Mouse (Mus musculus): ENCODE data around the gene Rap1b. TPM values are rescaled to one million over a fixed set of nuclear protein-coding genes. Genes with fewer than 3 reads are reported as not detected.

Gene Rap1b
- polyA plus RNA-seq, 1 experiment from 2014 or later, result 135 TPM

DNA sequence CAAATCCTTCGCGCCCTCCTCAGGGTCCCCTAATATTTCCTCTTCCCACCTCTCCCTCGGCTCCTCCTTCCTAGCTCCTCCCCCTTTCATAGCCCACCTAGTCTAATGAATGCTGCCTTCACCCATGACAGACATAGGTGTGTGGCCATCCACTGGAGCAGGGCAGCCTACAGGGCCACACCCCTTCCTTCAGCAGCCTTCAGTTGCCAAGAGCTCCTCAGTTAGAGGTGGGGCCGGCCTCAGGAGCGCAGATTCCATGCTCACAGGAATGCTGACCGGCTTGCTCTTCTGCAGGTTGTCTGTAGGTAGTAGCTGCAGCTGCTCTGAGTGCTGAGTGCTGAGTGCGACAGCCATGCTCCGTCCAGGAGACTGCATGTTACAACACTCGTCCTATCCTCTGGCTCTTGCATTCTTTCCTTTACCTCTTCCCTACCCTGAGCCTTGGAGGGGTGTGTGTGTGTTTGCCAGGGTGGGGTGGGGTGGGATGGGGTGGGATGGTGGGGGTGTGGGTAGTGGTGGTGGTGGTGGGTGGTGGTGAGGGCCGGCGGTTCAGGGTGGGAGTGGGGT, 16.3 kb upstream of the Rap1b start:
- no peaks in the 10 kb centered on the region for H3K36me3 ChIP-seq (ENCODE audit: control insufficient read depth, insufficient read depth)
- 65% methylated on average over 11 of the region's 11 CpGs for WGBS
- ATAC-seq (replicated peaks; ENCODE audit: extremely low read depth, insufficient read depth, low FRiP score), result no peak
- no peak overlapping the region for H3K4me3 ChIP-seq (ENCODE audit: low read length)
- H3K4me2 ChIP-seq (ENCODE audit: low read depth, low read length), result no peak overlapping the region
- H3K27ac ChIP-seq (ENCODE audit: low read length), result no peak overlapping the region
- no peaks in the 10 kb centered on the region for H3K9me3 ChIP-seq (replicated peaks; ENCODE audit: control insufficient read depth, low read length)
- no peaks in the 10 kb centered on the region for H3K27me3 ChIP-seq (ENCODE audit: control insufficient read depth, insufficient read depth, low read length)
- H3K4me1 ChIP-seq (ENCODE audit: control insufficient read depth, insufficient read depth, low read length), result 0 out of 2 replicates have a peak, but pooled peaks cover 5% of the 10 kb centered on the region
- H3K9ac ChIP-seq (ENCODE audit: low read length), result no peak overlapping the region

DNA sequence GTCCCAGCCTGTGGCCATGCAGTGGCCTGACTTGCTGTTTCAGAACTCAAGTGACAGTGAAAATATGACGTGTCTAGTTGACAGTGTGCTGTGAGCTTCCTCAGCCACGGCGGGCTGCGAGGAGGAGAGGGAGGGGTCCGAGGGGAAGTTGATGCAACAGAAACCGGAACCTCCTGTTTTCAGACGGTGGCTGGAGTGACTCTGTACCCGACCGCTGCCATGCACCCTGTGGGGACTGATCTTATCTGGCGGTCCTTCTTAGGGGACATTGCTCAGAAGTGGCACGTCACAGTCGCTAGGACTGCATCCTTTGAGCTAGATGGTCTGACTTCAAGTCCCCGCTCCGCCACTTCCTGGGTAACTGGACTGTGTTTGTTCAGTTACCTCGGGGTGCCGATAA, 15.1 kb upstream of the Rap1b start:
- Histone ChIP-seq H3K4me2 (ENCODE audit: low read depth, low read length) (no peak overlapping the region), H3K9ac (ENCODE audit: low read length) (no peak overlapping the region), H3K36me3 (ENCODE audit: control insufficient read depth, insufficient read depth) (no peaks in the 10 kb centered on the region), H3K9me3 (replicated peaks; ENCODE audit: control insufficient read depth, low read length) (no peaks in the 10 kb centered on the region), H3K4me1 (ENCODE audit: control insufficient read depth, insufficient read depth, low read length) (0 out of 2 replicates have a peak, but pooled peaks cover 5% of the 10 kb centered on the region), H3K4me3 (ENCODE audit: low read length) (no peak overlapping the region), H3K27ac (ENCODE audit: low read length) (no peak overlapping the region), H3K27me3 (ENCODE audit: control insufficient read depth, insufficient read depth, low read length) (no peaks in the 10 kb centered on the region)
- WGBS, result 61% methylated on average over 16 of the region's 16 CpGs
- no peak for ATAC-seq (replicated peaks; ENCODE audit: extremely low read depth, insufficient read depth, low FRiP score)

DNA sequence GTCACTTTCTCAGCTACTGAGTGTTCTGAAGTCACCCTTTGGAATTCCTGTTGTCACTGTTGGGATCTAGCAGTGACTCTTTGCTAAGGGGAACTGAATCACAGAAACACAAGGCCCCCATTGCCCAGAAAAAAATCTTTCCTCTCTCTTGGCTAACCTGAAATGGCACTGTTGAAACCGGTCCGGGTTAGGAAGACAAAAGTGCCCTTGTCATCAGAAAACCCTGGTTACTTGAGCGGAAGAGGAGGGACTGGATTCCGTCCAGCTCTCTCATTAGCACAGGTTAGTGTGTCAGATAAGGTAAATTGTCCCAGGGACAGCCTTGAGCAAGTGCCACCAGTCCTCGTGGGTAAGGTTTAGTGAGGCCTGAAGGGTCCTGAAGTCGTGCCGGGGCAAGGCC, 14.5 kb upstream of the Rap1b start:
- Histone ChIP-seq H3K9ac (ENCODE audit: low read length) (no peak overlapping the region), H3K27ac (ENCODE audit: low read length) (no peak overlapping the region), H3K4me1 (ENCODE audit: control insufficient read depth, insufficient read depth, low read length) (0 out of 2 replicates have a peak, but pooled peaks cover 5% of the 10 kb centered on the region), H3K9me3 (replicated peaks; ENCODE audit: control insufficient read depth, low read length) (no peaks in the 10 kb centered on the region), H3K4me2 (ENCODE audit: low read depth, low read length) (no peak overlapping the region), H3K4me3 (ENCODE audit: low read length) (no peak overlapping the region), H3K36me3 (ENCODE audit: control insufficient read depth, insufficient read depth) (no peaks in the 10 kb centered on the region), H3K27me3 (ENCODE audit: control insufficient read depth, insufficient read depth, low read length) (no peaks in the 10 kb centered on the region)
- WGBS, result 58% methylated on average over 7 of the region's 7 CpGs
- no peak for ATAC-seq (replicated peaks; ENCODE audit: extremely low read depth, insufficient read depth, low FRiP score)

DNA sequence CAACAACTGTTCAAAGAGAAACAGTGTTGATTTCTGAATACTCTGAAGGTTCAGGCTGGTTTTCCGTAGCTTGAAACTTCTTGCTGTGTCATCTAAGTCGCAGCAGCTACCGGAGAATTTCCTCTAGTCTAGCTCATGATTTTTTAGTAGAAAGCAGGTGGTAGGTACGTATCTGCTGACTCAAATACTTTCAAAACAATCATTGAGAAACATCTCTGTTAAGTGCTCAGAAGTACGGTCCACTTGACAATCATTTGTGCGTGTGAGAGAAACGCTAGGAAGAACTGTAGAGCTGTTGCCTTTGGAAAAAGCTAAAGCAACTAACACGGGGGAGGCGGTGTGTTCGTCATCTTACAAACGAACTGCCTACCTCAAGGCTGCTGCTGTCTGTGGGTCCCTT, 14.0 kb upstream of the Rap1b start:
- Histone ChIP-seq H3K27ac (ENCODE audit: low read length) (no peak overlapping the region), H3K9ac (ENCODE audit: low read length) (no peak overlapping the region), H3K36me3 (ENCODE audit: control insufficient read depth, insufficient read depth) (no peaks in the 10 kb centered on the region), H3K9me3 (replicated peaks; ENCODE audit: control insufficient read depth, low read length) (no peaks in the 10 kb centered on the region), H3K4me1 (ENCODE audit: control insufficient read depth, insufficient read depth, low read length) (0 out of 2 replicates have a peak, but pooled peaks cover 4% of the 10 kb centered on the region), H3K27me3 (ENCODE audit: control insufficient read depth, insufficient read depth, low read length) (no peaks in the 10 kb centered on the region), H3K4me3 (ENCODE audit: low read length) (no peak overlapping the region), H3K4me2 (ENCODE audit: low read depth, low read length) (no peak overlapping the region)
- WGBS, result 75% methylated on average over 11 of the region's 11 CpGs
- ATAC-seq (replicated peaks; ENCODE audit: extremely low read depth, insufficient read depth, low FRiP score), result no peak

DNA sequence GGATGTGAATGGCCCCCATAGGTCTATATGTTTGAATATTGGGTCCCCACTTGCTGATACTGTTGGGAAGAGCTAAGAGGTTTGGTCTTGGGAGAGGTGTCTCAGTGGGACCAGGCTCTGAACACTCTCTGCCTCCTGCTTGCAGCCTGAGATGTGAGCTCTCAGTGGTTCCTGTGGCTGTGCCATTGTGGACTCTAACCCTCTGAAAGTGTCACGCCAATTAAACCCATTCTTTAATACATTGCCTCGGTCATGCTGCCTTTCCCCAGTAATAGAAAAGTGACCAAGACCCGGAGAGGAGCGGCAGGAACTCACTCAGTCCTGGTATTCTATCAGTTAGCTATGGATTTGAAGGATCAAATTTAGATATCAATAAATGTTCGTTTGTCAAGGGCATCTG, 12.4 kb upstream of the Rap1b start:
- ATAC-seq (replicated peaks; ENCODE audit: extremely low read depth, insufficient read depth, low FRiP score), result no peak
- 0 out of 2 replicates have a peak, but pooled peaks cover 2% of the 10 kb centered on the region for H3K4me1 ChIP-seq (ENCODE audit: control insufficient read depth, insufficient read depth, low read length)
- no peaks in the 10 kb centered on the region for H3K27me3 ChIP-seq (ENCODE audit: control insufficient read depth, insufficient read depth, low read length)
- H3K9ac ChIP-seq (ENCODE audit: low read length), result no peak overlapping the region
- WGBS, result 82% methylated on average over 5 of the region's 5 CpGs
- H3K4me2 ChIP-seq (ENCODE audit: low read depth, low read length), result no peak overlapping the region
- H3K4me3 ChIP-seq (ENCODE audit: low read length), result no peak overlapping the region
- H3K9me3 ChIP-seq (replicated peaks; ENCODE audit: control insufficient read depth, low read length), result no peaks in the 10 kb centered on the region
- no peaks in the 10 kb centered on the region for H3K36me3 ChIP-seq (ENCODE audit: control insufficient read depth, insufficient read depth)
- no peak overlapping the region for H3K27ac ChIP-seq (ENCODE audit: low read length)

DNA sequence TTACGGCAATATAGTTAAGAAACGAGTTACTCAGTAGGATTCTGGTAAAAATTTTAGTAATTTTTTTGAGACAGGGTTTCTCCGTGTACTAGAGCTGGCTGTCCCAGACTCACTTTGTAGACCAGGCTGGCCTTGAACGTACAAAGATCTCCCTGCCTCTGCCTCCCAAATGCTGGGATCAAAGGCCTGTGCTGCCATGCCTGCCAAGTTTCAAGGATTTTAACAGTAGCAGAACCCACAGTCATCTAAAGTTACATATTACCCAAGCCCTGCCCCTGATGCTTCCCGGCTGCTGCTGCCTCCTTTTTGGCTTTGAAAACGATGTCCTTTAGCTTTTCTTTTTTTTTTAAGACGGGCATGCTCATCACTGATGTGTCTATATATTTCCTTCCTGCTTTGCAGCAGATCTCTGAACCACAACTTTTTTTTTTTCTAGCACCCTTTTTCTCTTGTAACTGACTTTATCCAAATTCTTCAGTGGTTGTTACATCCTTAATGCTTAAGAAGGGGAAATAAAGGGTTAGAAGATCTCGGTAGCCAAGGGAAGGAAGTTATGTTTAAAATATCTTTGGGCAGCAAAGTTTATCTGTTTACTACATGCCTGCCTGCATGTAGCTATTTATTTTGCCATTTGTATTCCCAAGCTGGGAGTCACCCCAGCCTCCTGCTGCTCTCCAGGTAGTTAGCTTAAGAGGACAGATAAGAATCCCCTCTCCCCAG, 10.3 kb upstream of the Rap1b start:
- Histone ChIP-seq H3K4me3 (ENCODE audit: low read length) (no peak overlapping the region), H3K4me1 (ENCODE audit: control insufficient read depth, insufficient read depth, low read length) (0 out of 2 replicates have a peak, but pooled peaks cover 2% of the 10 kb centered on the region), H3K27ac (ENCODE audit: low read length) (no peak overlapping the region), H3K36me3 (ENCODE audit: control insufficient read depth, insufficient read depth) (no peaks in the 10 kb centered on the region), H3K4me2 (ENCODE audit: low read depth, low read length) (no peak overlapping the region), H3K27me3 (ENCODE audit: control insufficient read depth, insufficient read depth, low read length) (no peaks in the 10 kb centered on the region), H3K9me3 (replicated peaks; ENCODE audit: control insufficient read depth, low read length) (no peaks in the 10 kb centered on the region), H3K9ac (ENCODE audit: low read length) (no peak overlapping the region)
- 64% methylated on average over 8 of the region's 8 CpGs for WGBS
- no peak for ATAC-seq (replicated peaks; ENCODE audit: extremely low read depth, insufficient read depth, low FRiP score)

DNA sequence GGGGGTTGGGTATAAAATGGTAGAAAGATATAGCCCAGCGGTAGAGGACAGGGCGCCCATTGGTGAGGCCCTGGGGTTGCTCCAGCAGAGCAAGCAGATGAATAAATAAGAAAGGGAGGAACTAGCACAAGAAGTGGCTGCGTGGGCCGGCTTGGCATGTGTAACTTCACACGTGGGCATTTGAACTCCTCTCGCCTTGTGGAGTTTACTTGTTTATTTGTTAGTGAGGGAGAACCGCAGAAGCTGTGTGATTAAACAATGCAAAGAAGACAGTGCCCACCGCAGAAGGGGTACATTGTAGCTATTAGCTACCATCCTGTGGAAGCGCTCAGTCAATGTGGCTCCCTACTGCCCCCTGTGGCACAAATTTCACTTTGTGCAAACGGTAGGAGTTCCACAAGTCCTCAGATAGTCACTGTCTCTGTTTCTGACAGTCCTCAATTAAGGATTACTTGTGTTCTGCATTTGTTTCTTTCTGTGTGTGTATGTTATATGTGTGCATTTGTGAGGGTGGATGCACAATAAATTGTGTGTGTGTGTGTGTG, 6.9 kb upstream of the Rap1b start:
- Histone ChIP-seq H3K36me3 (ENCODE audit: control insufficient read depth, insufficient read depth) (no peaks in the 10 kb centered on the region), H3K4me2 (ENCODE audit: low read depth, low read length) (no peak overlapping the region), H3K4me1 (ENCODE audit: control insufficient read depth, insufficient read depth, low read length) (no peaks in the 10 kb centered on the region), H3K27ac (ENCODE audit: low read length) (no peak overlapping the region), H3K4me3 (ENCODE audit: low read length) (no peak overlapping the region), H3K9me3 (replicated peaks; ENCODE audit: control insufficient read depth, low read length) (no peaks in the 10 kb centered on the region), H3K27me3 (ENCODE audit: control insufficient read depth, insufficient read depth, low read length) (no peaks in the 10 kb centered on the region), H3K9ac (ENCODE audit: low read length) (no peak overlapping the region)
- 85% methylated on average over 10 of the region's 10 CpGs for WGBS
- no peak for ATAC-seq (replicated peaks; ENCODE audit: extremely low read depth, insufficient read depth, low FRiP score)

DNA sequence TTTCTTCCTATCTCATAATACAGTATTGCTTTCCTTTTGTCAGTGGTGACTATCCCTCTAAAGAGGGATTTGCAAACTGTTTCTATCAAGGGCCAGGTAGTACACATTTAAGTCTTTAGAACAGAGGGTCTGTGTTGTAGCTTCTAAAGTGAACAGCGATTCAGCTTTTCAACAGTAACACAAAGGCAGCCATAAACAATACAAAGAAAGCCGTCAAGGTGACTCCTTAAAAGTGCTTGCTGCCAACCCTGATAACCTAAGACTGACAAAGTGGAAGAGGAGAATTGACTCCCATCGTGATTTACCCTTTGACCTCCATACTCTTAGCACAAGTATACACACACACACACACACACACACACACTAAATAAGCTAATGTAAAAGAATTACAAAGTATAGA, 3.1 kb upstream of the Rap1b start:
- ATAC-seq (replicated peaks; ENCODE audit: extremely low read depth, insufficient read depth, low FRiP score), result no peak
- no peak overlapping the region for H3K4me3 ChIP-seq (ENCODE audit: low read length)
- no peaks in the 10 kb centered on the region for H3K36me3 ChIP-seq (ENCODE audit: control insufficient read depth, insufficient read depth)
- no peak overlapping the region for H3K4me2 ChIP-seq (ENCODE audit: low read depth, low read length)
- 40% methylated on average over 3 of the region's 3 CpGs for WGBS
- H3K27me3 ChIP-seq (ENCODE audit: control insufficient read depth, insufficient read depth, low read length), result no peaks in the 10 kb centered on the region
- peaks cover 12% of the 10 kb centered on the region for H3K4me1 ChIP-seq (ENCODE audit: control insufficient read depth, insufficient read depth, low read length)
- H3K9ac ChIP-seq (ENCODE audit: low read length), result no peak overlapping the region
- H3K9me3 ChIP-seq (replicated peaks; ENCODE audit: control insufficient read depth, low read length), result no peaks in the 10 kb centered on the region
- no peak overlapping the region for H3K27ac ChIP-seq (ENCODE audit: low read length)

DNA sequence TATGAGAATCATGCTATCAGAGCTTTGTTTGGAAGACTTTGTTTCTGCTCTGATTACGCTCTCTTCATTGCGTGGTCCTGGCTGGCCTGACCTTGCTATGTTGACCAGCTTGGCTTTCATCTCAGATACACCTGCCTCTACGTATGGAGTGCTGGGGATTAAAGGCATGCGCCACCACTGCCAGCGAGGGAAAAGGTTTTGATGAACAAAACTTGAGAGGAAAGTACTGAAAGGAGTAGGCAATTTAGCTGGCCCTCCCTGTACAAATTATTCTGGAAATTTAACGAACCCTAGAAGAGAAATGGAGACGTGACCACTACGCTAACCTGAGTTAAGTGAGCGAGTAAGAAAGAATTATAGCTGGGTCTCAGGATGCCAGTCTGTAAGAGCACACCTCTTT, 961 bp upstream of the Rap1b start:
- peak overlapping the region; percentile 65 for H3K4me2 ChIP-seq (ENCODE audit: low read depth, low read length)
- H3K4me1 ChIP-seq (ENCODE audit: control insufficient read depth, insufficient read depth, low read length), result peaks cover 24% of the 10 kb centered on the region
- H3K36me3 ChIP-seq (ENCODE audit: control insufficient read depth, insufficient read depth), result no peaks in the 10 kb centered on the region
- no peaks in the 10 kb centered on the region for H3K27me3 ChIP-seq (ENCODE audit: control insufficient read depth, insufficient read depth, low read length)
- H3K9ac ChIP-seq (ENCODE audit: low read length), result no peak overlapping the region
- WGBS, result 63% methylated on average over 9 of the region's 9 CpGs
- no peak overlapping the region for H3K4me3 ChIP-seq (ENCODE audit: low read length)
- ATAC-seq (replicated peaks; ENCODE audit: extremely low read depth, insufficient read depth, low FRiP score), result no peak
- peak overlapping the region; percentile 98; the same call in 1 of the 2 replicates for H3K27ac ChIP-seq (ENCODE audit: low read length)
- no peaks in the 10 kb centered on the region for H3K9me3 ChIP-seq (replicated peaks; ENCODE audit: control insufficient read depth, low read length)
